Mouse (Mus musculus): Measurements from ENCODE around the gene Lrrc2. TPM values are rescaled to one million over a fixed set of nuclear protein-coding genes. Genes with fewer than 3 reads are reported as not detected.

Lrrc2 gene
- polyA plus RNA-seq, 1 experiment from 2014 or later = 0.56 TPM

Small RNA genes within 50 kb of the gene (microRNA-seq; reads per million reads assigned to microRNA genes)
- gene Gm24269 = not detected

Other genes starting within 250 kb of the Lrrc2 start
- 1.4 and 3.8 TPM in 2 replicates for gene Myl3, start 209.7 kb upstream of the Lrrc2 start, polyA plus RNA-seq (2015; fragmentation: Nextera tagmentation; extraction: Ambion mirVana)
- gene Pth1r, start 204.4 kb upstream of the Lrrc2 start, polyA plus RNA-seq (2015; fragmentation: Nextera tagmentation; extraction: Ambion mirVana) = 13.7 and 13.8 TPM in 2 replicates
- not detected in 2 replicates for gene Prss42, start 153.4 kb upstream of the Lrrc2 start, polyA plus RNA-seq (2015; fragmentation: Nextera tagmentation; extraction: Ambion mirVana)
- not detected in 2 replicates for gene Prss44, start 137.6 kb upstream of the Lrrc2 start, polyA plus RNA-seq (2015; fragmentation: Nextera tagmentation; extraction: Ambion mirVana)
- gene Prss43, start 124.9 kb upstream of the Lrrc2 start, polyA plus RNA-seq (2015; fragmentation: Nextera tagmentation; extraction: Ambion mirVana) = not detected in 2 replicates
- not detected in 2 replicates for gene Prss45, start 117.0 kb upstream of the Lrrc2 start, polyA plus RNA-seq (2015; fragmentation: Nextera tagmentation; extraction: Ambion mirVana)
- gene Prss46, start 107.0 kb upstream of the Lrrc2 start, polyA plus RNA-seq (2015; fragmentation: Nextera tagmentation; extraction: Ambion mirVana) = not detected in 2 replicates
- 0.18 and 0.19 TPM in 2 replicates for gene Prss50, start 93.6 kb upstream of the Lrrc2 start, polyA plus RNA-seq (2015; fragmentation: Nextera tagmentation; extraction: Ambion mirVana)
- 0.90 and 1.5 TPM in 2 replicates for gene Als2cl, start 71.7 kb upstream of the Lrrc2 start, polyA plus RNA-seq (2015; fragmentation: Nextera tagmentation; extraction: Ambion mirVana)
- gene Tmie, start 71.4 kb upstream of the Lrrc2 start, polyA plus RNA-seq (2015; fragmentation: Nextera tagmentation; extraction: Ambion mirVana) = 1.2 and 1.4 TPM in 2 replicates
- gene Fam240a, start 34.7 kb upstream of the Lrrc2 start, polyA plus RNA-seq (2015; fragmentation: Nextera tagmentation; extraction: Ambion mirVana) = not detected in 2 replicates
- gene Tdgf1, start 5.4 kb upstream of the Lrrc2 start, polyA plus RNA-seq (2015; fragmentation: Nextera tagmentation; extraction: Ambion mirVana) = 0.18 and 0.19 TPM in 2 replicates
- gene Rtp3, start 39.0 kb downstream of the Lrrc2 start, polyA plus RNA-seq (2015; fragmentation: Nextera tagmentation; extraction: Ambion mirVana) = not detected in 2 replicates
- 1.4 and 2.6 TPM in 2 replicates for gene Ltf, start 67.7 kb downstream of the Lrrc2 start, polyA plus RNA-seq (2015; fragmentation: Nextera tagmentation; extraction: Ambion mirVana)
- 0.91 and 1.3 TPM in 2 replicates for gene Ccrl2, start 106.0 kb downstream of the Lrrc2 start, polyA plus RNA-seq (2015; fragmentation: Nextera tagmentation; extraction: Ambion mirVana)
- gene Lrrfip2, start 166.0 kb downstream of the Lrrc2 start, polyA plus RNA-seq (2015; fragmentation: Nextera tagmentation; extraction: Ambion mirVana) = 42.3 and 45.9 TPM in 2 replicates

Measured in hindbrain, embryonic 13.5 days (tissue).